Mouse (Mus musculus): Measurements from ENCODE around the gene Evi5.

The Evi5 gene

DNA sequence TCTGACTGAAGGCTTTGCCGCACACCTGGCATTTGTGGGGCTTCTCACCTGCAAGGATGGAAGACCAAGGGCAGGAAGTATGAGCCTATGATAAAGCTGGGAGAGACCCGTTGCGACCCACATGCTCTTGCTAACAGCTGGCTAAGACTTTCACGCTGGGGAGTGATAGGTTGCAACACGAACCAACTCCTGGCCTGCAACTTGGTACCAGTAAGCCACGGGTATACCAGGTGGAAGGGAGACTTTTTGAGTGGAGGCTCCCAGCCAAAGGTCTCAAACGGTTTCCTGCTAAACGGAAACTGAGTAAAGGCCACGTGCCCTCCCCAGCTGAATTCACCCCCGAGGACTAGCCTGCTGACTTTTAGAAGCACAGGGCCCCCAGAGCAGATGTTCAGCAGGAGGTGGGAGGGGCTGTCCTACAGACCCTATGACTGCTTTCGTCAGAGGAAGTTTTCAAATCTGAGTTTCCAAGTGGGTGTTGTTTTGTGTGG is 157.0 kb downstream of the Evi5 start:
- no peak for DNase-seq (ENCODE audit: low read depth in 1 of 2, low spot score in 2 of 2)

DNA sequence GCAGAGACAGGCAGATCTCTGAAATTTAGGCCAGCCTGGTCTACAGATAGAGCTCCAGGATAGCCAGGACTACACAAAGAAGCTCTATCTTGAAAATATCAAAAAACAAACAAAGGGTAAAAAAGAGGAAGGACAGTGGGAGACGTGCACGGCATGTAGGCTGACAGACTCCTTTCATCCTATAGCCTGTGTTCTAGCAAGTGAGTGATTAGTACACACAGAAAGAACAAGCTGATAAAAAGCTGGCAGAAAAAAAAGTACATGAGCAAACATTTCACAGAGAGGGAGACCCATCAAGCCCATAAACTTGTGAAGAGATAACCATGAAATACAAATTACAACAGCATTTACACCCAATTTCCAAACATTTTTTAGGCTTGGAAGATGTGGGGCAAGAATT is 163.2 kb downstream of the Evi5 start:
- DNase-seq (ENCODE audit: low read depth in 1 of 2, low spot score in 2 of 2): no peak

DNA sequence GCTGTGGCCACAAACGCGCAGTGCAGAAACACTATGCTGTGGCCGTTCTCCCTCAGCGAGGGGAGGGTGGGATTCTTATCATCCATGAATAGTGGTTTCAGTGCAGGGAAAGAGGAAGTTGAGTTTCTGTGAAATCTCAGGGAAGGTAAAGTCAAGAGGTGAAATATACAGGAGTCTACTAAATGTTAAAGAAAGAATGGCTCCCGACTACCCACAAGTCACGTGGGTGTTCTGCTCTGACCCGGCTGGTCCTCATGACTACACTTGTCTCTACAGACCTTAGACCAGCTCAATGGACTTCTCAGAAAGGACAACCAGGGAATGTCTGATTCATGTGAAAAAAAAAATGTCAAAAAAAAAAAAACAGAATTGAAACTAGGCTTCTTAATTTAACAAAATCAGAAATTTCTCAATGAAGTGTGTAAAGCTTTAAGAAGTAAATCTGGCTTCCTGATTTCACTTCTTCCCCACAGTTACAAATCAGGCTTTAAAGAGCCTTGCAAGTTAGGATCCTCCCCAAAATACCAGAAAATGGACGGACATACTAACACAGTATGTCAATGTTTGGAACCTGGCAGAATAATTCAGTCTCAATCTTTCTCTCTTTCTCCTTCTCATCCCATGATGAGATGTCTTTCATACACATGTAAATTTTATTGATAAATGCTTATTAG is 166.6 kb downstream of the Evi5 start:
- peak; percentile 21 to 30 for DNase-seq (ENCODE audit: low read depth in 1 of 2, low spot score in 2 of 2)

GRCm38 (mm10) chr5:107706262-107706661 is 168.6 kb downstream of the Evi5 start:
- no peak for DNase-seq (ENCODE audit: low read depth in 1 of 2, low spot score in 2 of 2)

GRCm38 (mm10) chr5:107705756-107706155 is 169.2 kb downstream of the Evi5 start:
- DNase-seq (ENCODE audit: low read depth in 1 of 2, low spot score in 2 of 2): no peak

DNA sequence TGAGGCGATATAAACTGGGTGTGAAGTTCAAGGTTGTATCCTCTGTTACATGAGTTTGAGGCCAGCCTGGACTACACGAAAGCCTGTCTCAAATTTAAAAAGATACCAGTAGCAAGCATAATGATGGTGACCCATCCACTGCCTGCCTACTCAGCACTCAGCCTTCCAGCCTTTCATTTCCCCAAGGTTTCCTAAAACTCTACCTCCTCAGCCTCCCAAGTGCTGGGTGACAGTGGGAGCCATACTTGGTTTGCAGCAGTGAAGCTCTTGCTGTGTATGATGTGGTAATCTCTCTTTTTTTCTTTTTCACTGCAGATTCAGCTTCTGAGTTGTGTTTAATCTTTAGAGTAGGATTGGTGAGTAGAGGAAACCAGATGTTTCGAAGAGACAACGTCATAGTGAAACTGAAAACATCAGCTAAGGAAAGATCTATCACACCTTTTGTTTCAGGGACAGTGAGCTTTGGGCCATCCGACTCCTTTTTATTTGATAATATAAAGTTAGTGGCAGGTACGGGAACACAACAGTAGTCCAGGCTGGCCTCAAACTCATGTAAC is 171.6 kb downstream of the Evi5 start:
- DNase-seq (ENCODE audit: low read depth in 1 of 2, low spot score in 2 of 2): no peak

- no peak for DNase-seq (ENCODE audit: low read depth in 1 of 2, low spot score in 2 of 2)
Measured at GRCm38 (mm10) chr5:107701658-107702057, 173.2 kb downstream of the Evi5 start.

DNA sequence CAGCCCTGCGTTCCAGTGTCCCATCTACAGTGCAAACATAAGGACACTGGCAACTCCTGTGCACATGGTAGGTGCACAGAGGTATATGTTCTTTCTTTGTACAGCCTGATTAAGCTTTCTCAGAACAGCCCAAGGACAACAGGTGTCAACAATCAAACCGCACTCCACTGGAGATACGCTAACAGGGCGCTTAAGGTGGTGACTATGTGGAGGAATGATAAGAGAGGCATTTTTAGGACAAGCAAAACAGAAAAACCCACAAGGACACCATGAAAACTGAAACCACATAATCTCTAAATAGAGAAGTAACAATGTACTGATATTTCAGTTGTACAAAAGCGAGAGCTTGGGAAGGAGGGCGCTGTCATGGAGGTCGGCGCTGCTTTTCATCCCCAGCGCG is 174.0 kb downstream of the Evi5 start:
- no peak for DNase-seq (ENCODE audit: low read depth in 1 of 2, low spot score in 2 of 2)

GRCm38 (mm10) chr5:107698888-107699287 is 176.0 kb downstream of the Evi5 start:
- no peak for DNase-seq (ENCODE audit: low read depth in 1 of 2, low spot score in 2 of 2)

DNA sequence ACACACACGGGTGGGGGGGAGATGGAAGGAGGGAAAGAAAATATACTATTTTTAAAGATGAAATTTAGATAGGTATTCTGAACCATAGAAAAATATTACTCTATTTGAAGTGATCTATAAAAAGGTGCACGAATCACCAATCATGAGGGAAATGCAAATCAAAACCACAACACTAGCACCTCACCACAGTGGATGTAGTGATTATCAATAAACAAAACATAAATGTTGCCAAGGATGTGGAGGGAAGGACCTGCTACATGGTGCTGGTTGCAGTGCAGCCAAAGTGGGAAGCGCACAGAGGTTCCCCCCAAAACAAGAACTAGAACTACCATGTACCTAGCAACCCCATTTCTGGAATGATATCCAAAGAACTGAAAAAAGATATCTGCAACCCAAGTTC is 179.9 kb downstream of the Evi5 start:
- no peak for DNase-seq (ENCODE audit: low read depth in 1 of 2, low spot score in 2 of 2)
